Mouse (Mus musculus): ENCODE measurements around the gene Osbpl7. TPM values are rescaled to one million over a fixed set of nuclear protein-coding genes. Genes with fewer than 3 reads are reported as not detected.

Gene Osbpl7
- polyA plus RNA-seq, 1 experiment = 9.1 TPM

- TF ChIP-seq CTCF (IDR thresholded peaks at IDR 0.05; ENCODE audit: low read depth, low read length) (no peak), EP300 (IDR thresholded peaks at IDR 0.05; ENCODE audit: insufficient read depth, low read depth, low read length) (no peak), POLR2A (IDR thresholded peaks at IDR 0.05; ENCODE audit: insufficient read depth, low read length) (no peak)
- no peaks in the 10 kb centered on the region for H3K9me3 ChIP-seq (replicated peaks; ENCODE audit: control insufficient read depth, insufficient read depth, low read length, poor library complexity, severe bottlenecking)
- H3K4me1 ChIP-seq (ENCODE audit: control insufficient read depth, insufficient read depth, low read length) = peaks cover 3% of the 10 kb centered on the region
- no peak overlapping the region for H3K9ac ChIP-seq (ENCODE audit: low read depth, poor library complexity, severe bottlenecking)
- no peaks in the 10 kb centered on the region for H3K36me3 ChIP-seq (ENCODE audit: control insufficient read depth, insufficient read depth, low read length, poor library complexity, severe bottlenecking)
- H3K4me3 ChIP-seq (ENCODE audit: low read depth, low read length) = no peak overlapping the region
- H3K27ac ChIP-seq (ENCODE audit: insufficient read depth, low read length) = no peak overlapping the region
- no peaks in the 10 kb centered on the region for H3K27me3 ChIP-seq (ENCODE audit: control insufficient read depth, insufficient read depth, low read length, poor library complexity, severe bottlenecking)
Measured at GRCm38 (mm10) chr11:97063274-97063920, 13.0 kb downstream of the Osbpl7 start.

GRCm38 (mm10) chr11:97063921-97064295 is 13.5 kb downstream of the Osbpl7 start:
- H3K36me3 ChIP-seq (ENCODE audit: control insufficient read depth, insufficient read depth, low read length, poor library complexity, severe bottlenecking) = no peaks in the 10 kb centered on the region
- H3K9ac ChIP-seq (ENCODE audit: low read depth, poor library complexity, severe bottlenecking) = no peak overlapping the region
- TF ChIP-seq CTCF (IDR thresholded peaks at IDR 0.05; ENCODE audit: low read depth, low read length) = peak; percentile 27
- TF ChIP-seq POLR2A (IDR thresholded peaks at IDR 0.05; ENCODE audit: insufficient read depth, low read length) = no peak
- no peak overlapping the region for H3K4me3 ChIP-seq (ENCODE audit: low read depth, low read length)
- peaks cover 3% of the 10 kb centered on the region for H3K4me1 ChIP-seq (ENCODE audit: control insufficient read depth, insufficient read depth, low read length)
- H3K27ac ChIP-seq (ENCODE audit: insufficient read depth, low read length) = no peak overlapping the region
- no peaks in the 10 kb centered on the region for H3K27me3 ChIP-seq (ENCODE audit: control insufficient read depth, insufficient read depth, low read length, poor library complexity, severe bottlenecking)
- H3K9me3 ChIP-seq (replicated peaks; ENCODE audit: control insufficient read depth, insufficient read depth, low read length, poor library complexity, severe bottlenecking) = no peaks in the 10 kb centered on the region

GRCm38 (mm10) chr11:97065538-97066295 is 15.3 kb downstream of the Osbpl7 start:
- Histone ChIP-seq H3K4me1 (ENCODE audit: control insufficient read depth, insufficient read depth, low read length) (peaks cover 3% of the 10 kb centered on the region), H3K4me3 (ENCODE audit: low read depth, low read length) (no peak overlapping the region), H3K9ac (ENCODE audit: low read depth, poor library complexity, severe bottlenecking) (0 out of 2 replicates have a peak overlapping the region, but pooled peaks have one; percentile 1), H3K9me3 (replicated peaks; ENCODE audit: control insufficient read depth, insufficient read depth, low read length, poor library complexity, severe bottlenecking) (no peaks in the 10 kb centered on the region), H3K27me3 (ENCODE audit: control insufficient read depth, insufficient read depth, low read length, poor library complexity, severe bottlenecking) (no peaks in the 10 kb centered on the region), H3K27ac (ENCODE audit: insufficient read depth, low read length) (no peak overlapping the region), H3K36me3 (ENCODE audit: control insufficient read depth, insufficient read depth, low read length, poor library complexity, severe bottlenecking) (no peaks in the 10 kb centered on the region)
- TF ChIP-seq CTCF (IDR thresholded peaks at IDR 0.05; ENCODE audit: low read depth, low read length) (no peak), EP300 (IDR thresholded peaks at IDR 0.05; ENCODE audit: insufficient read depth, low read depth, low read length) (no peak), POLR2A (IDR thresholded peaks at IDR 0.05; ENCODE audit: insufficient read depth, low read length) (no peak)

GRCm38 (mm10) chr11:97066656-97067360 is 16.4 kb downstream of the Osbpl7 start:
- H3K9me3 ChIP-seq (replicated peaks; ENCODE audit: control insufficient read depth, insufficient read depth, low read length, poor library complexity, severe bottlenecking) = no peaks in the 10 kb centered on the region
- TF ChIP-seq POLR2A (IDR thresholded peaks at IDR 0.05; ENCODE audit: insufficient read depth, low read length) (no peak), CTCF (IDR thresholded peaks at IDR 0.05; ENCODE audit: low read depth, low read length) (no peak), EP300 (IDR thresholded peaks at IDR 0.05; ENCODE audit: insufficient read depth, low read depth, low read length) (no peak)
- peaks cover 3% of the 10 kb centered on the region for H3K4me1 ChIP-seq (ENCODE audit: control insufficient read depth, insufficient read depth, low read length)
- H3K27ac ChIP-seq (ENCODE audit: insufficient read depth, low read length) = no peak overlapping the region
- no peaks in the 10 kb centered on the region for H3K27me3 ChIP-seq (ENCODE audit: control insufficient read depth, insufficient read depth, low read length, poor library complexity, severe bottlenecking)
- peak overlapping the region; percentile 73 for H3K4me3 ChIP-seq (ENCODE audit: low read depth, low read length)
- H3K9ac ChIP-seq (ENCODE audit: low read depth, poor library complexity, severe bottlenecking) = peak overlapping the region; percentile 13; the same call in 1 of the 2 replicates
- H3K36me3 ChIP-seq (ENCODE audit: control insufficient read depth, insufficient read depth, low read length, poor library complexity, severe bottlenecking) = no peaks in the 10 kb centered on the region

- TF ChIP-seq EP300 (IDR thresholded peaks at IDR 0.05; ENCODE audit: insufficient read depth, low read depth, low read length) (no peak), CTCF (IDR thresholded peaks at IDR 0.05; ENCODE audit: low read depth, low read length) (no peak), POLR2A (IDR thresholded peaks at IDR 0.05; ENCODE audit: insufficient read depth, low read length) (no peak)
- Histone ChIP-seq H3K4me3 (ENCODE audit: low read depth, low read length) (no peak overlapping the region), H3K36me3 (ENCODE audit: control insufficient read depth, insufficient read depth, low read length, poor library complexity, severe bottlenecking) (no peaks in the 10 kb centered on the region), H3K27me3 (ENCODE audit: control insufficient read depth, insufficient read depth, low read length, poor library complexity, severe bottlenecking) (no peaks in the 10 kb centered on the region), H3K9ac (ENCODE audit: low read depth, poor library complexity, severe bottlenecking) (no peak overlapping the region), H3K4me1 (ENCODE audit: control insufficient read depth, insufficient read depth, low read length) (peaks cover 3% of the 10 kb centered on the region), H3K27ac (ENCODE audit: insufficient read depth, low read length) (no peak overlapping the region), H3K9me3 (replicated peaks; ENCODE audit: control insufficient read depth, insufficient read depth, low read length, poor library complexity, severe bottlenecking) (no peaks in the 10 kb centered on the region)
Measured at GRCm38 (mm10) chr11:97069333-97069732, 18.9 kb downstream of the Osbpl7 start.
